Mouse (Mus musculus): Measurements from ENCODE around the gene Ubr1.

GRCm38 (mm10) chr2:121008664-121009007, 38.1 kb upstream of the Ubr1 start:
- TF ChIP-seq CTCF (conservative IDR thresholded peaks at IDR 0.05 in 1 of 2, IDR thresholded peaks at IDR 0.05 in 1 of 2; ENCODE audit: low read depth in 2 of 2, low read length in 2 of 2) (no peak), POLR2A (IDR thresholded peaks at IDR 0.05; ENCODE audit: low read depth, low read length) (no peak), TCF12 (IDR thresholded peaks at IDR 0.05; ENCODE audit: low read depth, low read length) (no peak), UBTF (IDR thresholded peaks at IDR 0.05; ENCODE audit: low read depth, low read length) (no peak)

Data from CH12.LX (cell line).